Mouse (Mus musculus): ENCODE measurements around the gene Efna4.

Efna4 gene

GRCm38 (mm10) chr3:89305551-89306325 is 32.1 kb downstream of the Efna4 start:
- in situ Hi-C loops (cut with MboI): no loop called here

DNA sequence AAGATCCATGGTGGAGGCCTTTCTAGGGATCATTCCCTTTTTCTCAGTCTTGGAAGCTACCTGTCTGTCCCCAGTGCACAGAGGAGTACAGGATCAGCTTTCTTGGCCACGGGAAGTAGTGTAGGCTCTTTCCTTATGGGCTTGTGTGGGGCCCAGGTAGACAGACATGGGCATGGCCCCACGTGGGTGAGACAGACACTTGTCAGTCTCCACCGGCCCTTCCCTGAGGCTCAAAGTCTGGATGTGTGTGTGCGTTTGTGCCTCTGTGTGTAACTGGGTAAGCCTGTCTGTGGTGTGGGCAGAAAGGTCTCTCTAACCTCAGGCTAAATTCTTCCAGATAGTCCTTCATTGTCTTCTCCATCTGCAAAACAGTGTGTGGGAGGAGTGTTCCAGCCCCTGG is 32.7 kb downstream of the Efna4 start:
- in situ Hi-C loops (cut with MboI): no loop called here

- in situ Hi-C loops (cut with MboI): no loop called here
Measured at GRCm38 (mm10) chr3:89304440-89304839, 33.4 kb downstream of the Efna4 start.

DNA sequence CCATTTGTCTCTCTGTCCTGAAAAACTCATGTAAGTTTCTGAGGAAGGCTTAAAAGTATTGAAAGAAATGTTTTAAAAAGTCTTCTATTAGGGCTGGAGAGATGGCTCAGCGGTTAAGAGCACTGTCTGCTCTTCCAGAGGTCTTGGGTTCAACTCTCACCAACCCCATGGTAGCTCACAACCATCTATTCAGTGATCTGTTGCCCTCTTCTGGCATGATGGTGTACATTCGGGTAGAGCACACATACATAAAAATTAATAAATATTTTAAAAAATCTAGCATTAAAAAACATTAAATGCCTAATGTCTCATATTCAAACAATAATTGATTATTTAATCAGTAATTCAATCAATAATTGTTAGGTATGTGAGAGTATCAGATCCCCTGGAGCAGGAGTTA is 37.3 kb downstream of the Efna4 start:
- in situ Hi-C loops (cut with MboI): no loop called here

GRCm38 (mm10) chr3:89300071-89300470 is 37.8 kb downstream of the Efna4 start:
- in situ Hi-C loops (cut with MboI): no loop called here

- in situ Hi-C loops (cut with MboI): loop anchor here (5.0 kb wide), 1 partner anchor 52 kb away; the partner anchor contains the start of genes Krtcap2 and Trim46
Measured at GRCm38 (mm10) chr3:89299499-89299898, 38.3 kb downstream of the Efna4 start.

GRCm38 (mm10) chr3:89298908-89299307 is 38.9 kb downstream of the Efna4 start:
- in situ Hi-C loops (cut with MboI): loop anchor here (5.0 kb wide), 1 partner anchor 52 kb away; the partner anchor contains the start of genes Krtcap2 and Trim46

DNA sequence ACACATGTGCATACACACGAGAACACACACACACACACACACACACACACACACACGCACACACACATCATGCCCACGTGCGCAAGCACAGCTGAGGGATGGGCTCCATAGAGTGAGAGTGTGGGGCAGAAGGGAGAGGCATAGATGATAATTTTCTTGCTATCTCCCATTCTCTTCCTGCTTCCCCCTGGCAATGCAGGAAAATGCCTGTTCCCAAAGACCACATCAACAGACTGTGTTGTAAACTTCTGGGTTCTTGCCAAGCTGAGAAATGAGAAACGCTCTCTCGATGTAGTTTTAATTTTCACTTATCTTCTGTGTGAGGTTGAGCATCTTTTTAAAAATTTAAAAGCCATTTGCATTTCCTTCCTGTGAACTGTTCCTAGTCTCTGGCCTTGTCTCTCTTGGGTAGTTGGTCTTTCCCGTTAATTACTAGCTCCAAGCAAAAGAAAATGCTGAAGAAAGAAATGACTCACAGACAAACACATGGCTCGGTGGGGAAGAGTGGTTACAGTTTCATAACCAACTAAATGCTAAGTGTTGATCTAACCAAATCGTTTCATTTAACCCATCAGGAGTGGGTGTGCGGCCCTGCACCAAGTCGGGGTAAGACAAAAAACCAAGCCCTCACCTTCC is 40.9 kb downstream of the Efna4 start:
- in situ Hi-C loops (cut with MboI): loop anchor here (5.0 kb wide), 1 partner anchor 50 kb away; the partner anchor contains the start of genes Krtcap2 and Trim46

GRCm38 (mm10) chr3:89295685-89296230 is 42.1 kb downstream of the Efna4 start:
- in situ Hi-C loops (cut with MboI): loop anchor here (5.0 kb wide), 1 partner anchor 48 kb away; the partner anchor contains the start of genes Krtcap2 and Trim46

DNA sequence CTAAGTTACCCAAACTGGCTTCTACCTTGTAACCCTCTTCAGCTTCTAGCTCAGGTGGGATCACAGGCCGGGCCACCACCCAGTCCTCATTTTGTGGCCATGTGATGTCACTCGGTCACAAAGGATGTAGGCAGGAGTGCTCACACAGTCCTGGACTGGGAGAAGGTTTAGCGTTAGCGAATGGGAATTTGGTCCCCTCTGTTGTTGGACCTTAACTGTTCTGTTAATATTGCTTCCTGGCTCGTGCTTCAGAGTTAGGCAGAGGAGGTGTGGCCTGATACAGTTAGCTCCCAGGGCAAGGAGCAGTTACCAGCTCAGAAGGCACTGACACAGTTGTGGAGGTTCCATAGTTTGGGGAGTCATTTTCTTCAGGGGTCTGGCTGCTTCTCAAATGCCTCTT is 43.6 kb downstream of the Efna4 start:
- in situ Hi-C loops (cut with MboI): no loop called here

DNA sequence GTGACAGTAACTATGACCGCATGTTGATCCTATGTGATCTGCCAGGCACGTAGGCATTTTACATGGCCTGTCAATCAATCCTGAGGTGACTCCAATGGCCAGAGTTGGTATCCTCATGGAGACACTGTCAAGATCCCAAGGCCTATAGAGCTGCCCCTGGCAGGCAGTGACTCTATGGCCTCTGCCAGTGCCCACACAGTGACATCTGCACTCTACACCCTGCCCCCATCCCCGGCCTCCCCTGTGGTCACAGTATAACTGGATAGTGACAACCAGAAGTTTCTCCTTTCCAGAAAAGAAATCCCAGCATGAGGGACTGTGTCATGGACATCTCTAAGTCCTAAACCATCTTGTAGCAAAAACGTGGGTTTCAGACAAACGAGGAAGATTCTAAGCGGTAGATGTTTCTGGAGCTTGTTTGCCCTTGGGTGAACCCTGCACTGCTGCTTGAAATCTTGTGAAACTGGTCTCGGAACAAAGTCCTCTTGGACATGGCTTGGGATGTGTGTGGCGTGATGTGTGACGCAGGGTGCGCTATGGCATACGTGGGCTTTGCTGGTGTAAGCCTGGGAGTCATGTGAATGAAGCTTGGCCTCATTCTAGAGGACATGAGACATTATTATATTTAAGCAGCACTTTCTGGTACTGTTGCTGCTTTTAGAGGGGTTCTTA is 44.4 kb downstream of the Efna4 start:
- in situ Hi-C loops (cut with MboI): no loop called here

- in situ Hi-C loops (cut with MboI): no loop called here
Measured at GRCm38 (mm10) chr3:89292303-89292702, 45.5 kb downstream of the Efna4 start.

DNA sequence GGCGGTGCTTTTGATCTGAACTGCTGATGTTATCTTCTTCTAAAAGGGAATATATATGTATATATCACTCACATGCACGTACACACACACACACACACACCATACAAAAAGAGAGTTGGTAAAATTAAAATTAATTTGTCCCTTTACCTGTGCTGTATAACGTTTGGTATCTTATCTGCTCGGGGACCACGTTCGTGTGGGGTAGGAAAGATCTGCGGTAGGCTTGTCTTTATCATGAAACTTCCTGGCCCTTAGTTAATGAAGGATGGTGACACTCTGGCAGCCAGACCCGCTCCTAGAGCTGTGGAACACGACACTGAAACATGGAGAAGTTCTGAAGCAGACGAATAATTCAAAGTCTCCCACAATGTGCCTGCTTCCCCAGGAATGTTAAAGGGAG is 46.0 kb downstream of the Efna4 start:
- in situ Hi-C loops (cut with MboI): no loop called here

GRCm38 (mm10) chr3:89288503-89288928 is 49.3 kb downstream of the Efna4 start:
- in situ Hi-C loops (cut with MboI): no loop called here

GRCm38 (mm10) chr3:89287286-89287685 is 50.5 kb downstream of the Efna4 start:
- in situ Hi-C loops (cut with MboI): no loop called here

DNA sequence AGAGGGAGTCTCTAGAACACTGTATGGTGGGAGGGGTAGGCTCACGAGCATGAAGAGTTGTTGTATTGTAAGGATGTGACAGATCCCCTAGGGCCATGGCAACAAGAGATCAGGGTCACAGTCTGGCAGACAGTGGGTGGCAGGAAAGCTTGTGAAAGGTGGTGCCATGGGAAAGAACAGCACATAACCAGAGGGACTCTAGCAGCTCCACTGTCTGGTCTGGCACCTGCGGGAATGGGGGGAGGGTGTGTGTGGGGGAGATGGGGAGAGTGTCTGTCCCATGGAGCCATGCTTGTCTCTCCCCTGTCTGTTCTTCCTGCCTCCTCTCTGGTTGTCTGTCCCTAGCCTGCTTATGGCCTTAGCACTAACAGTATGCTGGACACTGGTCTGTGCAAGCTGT is 52.3 kb downstream of the Efna4 start:
- in situ Hi-C loops (cut with MboI): no loop called here

DNA sequence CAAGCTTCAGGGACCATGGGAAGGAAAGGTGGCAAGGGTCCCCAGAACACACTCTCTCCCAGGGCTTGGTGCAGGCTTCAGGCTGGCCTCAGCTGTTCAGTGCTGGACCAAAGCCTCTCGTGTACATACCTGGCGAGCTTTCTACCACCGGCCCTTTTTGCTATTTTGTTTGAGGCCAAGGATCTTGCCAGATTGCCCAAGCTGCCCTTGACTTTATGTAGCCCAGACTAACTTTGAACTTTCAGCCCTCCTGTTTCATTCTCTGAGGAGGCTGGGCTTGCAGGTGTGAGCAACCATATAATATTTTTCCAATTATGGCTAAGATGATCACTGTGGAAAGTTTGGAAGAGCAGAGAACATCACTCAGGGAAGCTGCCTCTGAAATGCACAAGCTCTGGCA is 53.6 kb downstream of the Efna4 start:
- in situ Hi-C loops (cut with MboI): no loop called here

Measured in mature B cell (primary cell).